Mouse (Mus musculus) stomach, embryonic 14.5 days (tissue): ENCODE results near the gene Tarbp1. TPM values are rescaled to one million over a fixed set of nuclear protein-coding genes. Genes with fewer than 3 reads are reported as not detected.

Experiments used
- ATAC-seq: fragments of 200-750 bp; cut with Nextera tagmentation; 2 replicates; pipeline ENCODE4 v1.8.0; 2017; ENCODE audit warnings: low read depth, moderate TSS enrichment; ENCODE audit not compliant: insufficient number of reproducible peaks, insufficient read depth, low FRiP score
- H3K27ac ChIP-seq: fragments of 300-500 bp; sonication (generic); 2 replicates; pipeline ENCODE4 v1.5.1; 2014; ENCODE audit warnings: mild to moderate bottlenecking, low read length, moderate library complexity, mixed read lengths
- H3K27me3 ChIP-seq: fragments of 300-500 bp; sonication (generic); 2 replicates; pipeline ENCODE4 v1.6.1; 2014; ENCODE audit warnings: low read length, control low read depth, mixed read lengths; ENCODE audit not compliant: control insufficient read depth, insufficient read depth
- H3K36me3 ChIP-seq: fragments of 300-500 bp; sonication (generic); 2 replicates; pipeline ENCODE4 v1.6.1; 2014; ENCODE audit warnings: mild to moderate bottlenecking, control low read depth, low read length, moderate library complexity, mixed read lengths; ENCODE audit not compliant: control insufficient read depth, insufficient read depth
- H3K4me1 ChIP-seq: fragments of 300-500 bp; sonication (generic); 2 replicates; pipeline ENCODE4 v1.6.1; 2014; ENCODE audit warnings: low read length, control low read depth, mixed read lengths; ENCODE audit not compliant: control insufficient read depth, insufficient read depth
- H3K4me2 ChIP-seq: fragments of 300-500 bp; sonication (generic); replicated peaks from 2 replicates; pipeline ENCODE4 v1.6.1; 2014; ENCODE audit warnings: low read depth, low read length, control low read depth
- H3K4me3 ChIP-seq: fragments of 300-500 bp; sonication (generic); 2 replicates; pipeline ENCODE4 v1.5.1; 2014; ENCODE audit warnings: low read depth, low read length, control low read depth
- H3K9ac ChIP-seq: fragments of 300-500 bp; sonication (generic); replicated peaks from 2 replicates; pipeline ENCODE4 v1.6.1; 2014; ENCODE audit warnings: low read depth, mild to moderate bottlenecking, control low read depth, low read length, moderate library complexity, mixed read lengths
- H3K9me3 ChIP-seq: fragments of 300-500 bp; sonication (generic); 2 replicates; pipeline ENCODE4 v1.6.1; 2016; ENCODE audit warnings: low read depth, low read length, control low read depth; ENCODE audit not compliant: control insufficient read depth
- WGBS: fragments of 180-500 bp; shearing (Covaris S2); extraction: QIAGEN DNeasy Blood & Tissue Kit; methylation state at CpG from one replicate; pipeline ENCODE4 v1.1.7; 2014; 5-methylcytosine and 5-hydroxymethylcytosine counted together
- polyA plus RNA-seq: library from polyadenylated mRNA; unstranded; fragments of >200 nt; fragmentation: Nextera tagmentation; extraction: Ambion mirVana; gene quantifications from 2 replicates; pipeline ENCODE4 v1.2.1, GENCODE M21; 2014

Gene Tarbp1
- polyA plus RNA-seq, 1 experiment from 2014 or later = 3.8 TPM

GRCm38 (mm10) chr8:126433827-126434226, 41.0 kb downstream of the Tarbp1 start:
- no peak for ATAC-seq
- Histone ChIP-seq H3K36me3 (peaks cover 38% of the 10 kb centered on the region), H3K4me2 (no peak overlapping the region), H3K27ac (no peak overlapping the region), H3K9ac (no peak overlapping the region), H3K9me3 (no peaks in the 10 kb centered on the region), H3K4me3 (no peak overlapping the region), H3K4me1 (no peaks in the 10 kb centered on the region), H3K27me3 (no peaks in the 10 kb centered on the region)
- WGBS = 82% methylated on average over 7 of the region's 7 CpGs

- Histone ChIP-seq H3K4me2 (no peak overlapping the region), H3K36me3 (peaks cover 48% of the 10 kb centered on the region), H3K4me3 (no peak overlapping the region), H3K4me1 (no peaks in the 10 kb centered on the region), H3K27me3 (no peaks in the 10 kb centered on the region), H3K27ac (no peak overlapping the region), H3K9me3 (no peaks in the 10 kb centered on the region), H3K9ac (no peak overlapping the region)
- 87% methylated on average over 5 of the region's 5 CpGs for WGBS
- no peak for ATAC-seq
Measured at GRCm38 (mm10) chr8:126429635-126430034, 45.2 kb downstream of the Tarbp1 start.

DNA sequence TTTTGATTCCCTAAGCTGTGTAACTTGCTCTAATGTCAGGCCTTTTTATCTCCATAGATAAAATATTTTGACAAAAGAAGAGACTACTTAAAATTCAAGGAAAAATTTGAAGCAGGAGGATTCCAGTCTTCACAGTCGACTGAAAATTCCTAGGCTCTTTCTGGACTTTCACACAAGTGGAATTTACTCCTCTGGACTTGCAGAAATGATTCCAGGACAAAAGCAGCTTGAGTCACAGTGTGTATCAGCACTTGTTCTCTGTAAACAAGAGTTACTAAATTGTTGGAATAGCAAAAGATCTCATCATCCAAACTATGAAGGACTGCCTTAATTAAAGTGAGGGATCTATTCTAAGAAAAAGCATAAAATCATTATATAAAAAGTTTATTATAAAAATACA, 49.9 kb downstream of the Tarbp1 start:
- ATAC-seq = no peak
- Histone ChIP-seq H3K27me3 (no peaks in the 10 kb centered on the region), H3K9ac (no peak overlapping the region), H3K4me2 (no peak overlapping the region), H3K4me1 (peaks cover 5% of the 10 kb centered on the region; the same call in 1 of the 2 replicates), H3K36me3 (peaks cover 41% of the 10 kb centered on the region), H3K9me3 (no peaks in the 10 kb centered on the region), H3K4me3 (no peak overlapping the region), H3K27ac (no peak overlapping the region)
- WGBS = 72% methylated on average over 1 of the region's 1 CpGs

GRCm38 (mm10) chr8:126424163-126424562, 50.7 kb downstream of the Tarbp1 start:
- Histone ChIP-seq H3K27me3 (no peaks in the 10 kb centered on the region), H3K4me2 (no peak overlapping the region), H3K9ac (no peak overlapping the region), H3K36me3 (peaks cover 39% of the 10 kb centered on the region), H3K27ac (no peak overlapping the region), H3K9me3 (no peaks in the 10 kb centered on the region), H3K4me1 (peaks cover 5% of the 10 kb centered on the region; the same call in 1 of the 2 replicates), H3K4me3 (no peak overlapping the region)
- ATAC-seq = no peak
- 80% methylated on average over 4 of the region's 4 CpGs for WGBS

GRCm38 (mm10) chr8:126422920-126423300, 52.0 kb downstream of the Tarbp1 start:
- WGBS = 10% methylated on average over 9 of the region's 9 CpGs
- H3K9me3 ChIP-seq = no peaks in the 10 kb centered on the region
- H3K4me3 ChIP-seq = peak overlapping the region; percentile 75
- H3K27me3 ChIP-seq = no peaks in the 10 kb centered on the region
- peaks cover 5% of the 10 kb centered on the region; the same call in 1 of the 2 replicates for H3K4me1 ChIP-seq
- peak; percentile 26; the same call in 1 of the 2 replicates for ATAC-seq
- peak overlapping the region; percentile 72 for H3K4me2 ChIP-seq
- H3K36me3 ChIP-seq = peaks cover 27% of the 10 kb centered on the region
- peak overlapping the region; percentile 82 for H3K9ac ChIP-seq
- peak overlapping the region; percentile 59 for H3K27ac ChIP-seq

DNA sequence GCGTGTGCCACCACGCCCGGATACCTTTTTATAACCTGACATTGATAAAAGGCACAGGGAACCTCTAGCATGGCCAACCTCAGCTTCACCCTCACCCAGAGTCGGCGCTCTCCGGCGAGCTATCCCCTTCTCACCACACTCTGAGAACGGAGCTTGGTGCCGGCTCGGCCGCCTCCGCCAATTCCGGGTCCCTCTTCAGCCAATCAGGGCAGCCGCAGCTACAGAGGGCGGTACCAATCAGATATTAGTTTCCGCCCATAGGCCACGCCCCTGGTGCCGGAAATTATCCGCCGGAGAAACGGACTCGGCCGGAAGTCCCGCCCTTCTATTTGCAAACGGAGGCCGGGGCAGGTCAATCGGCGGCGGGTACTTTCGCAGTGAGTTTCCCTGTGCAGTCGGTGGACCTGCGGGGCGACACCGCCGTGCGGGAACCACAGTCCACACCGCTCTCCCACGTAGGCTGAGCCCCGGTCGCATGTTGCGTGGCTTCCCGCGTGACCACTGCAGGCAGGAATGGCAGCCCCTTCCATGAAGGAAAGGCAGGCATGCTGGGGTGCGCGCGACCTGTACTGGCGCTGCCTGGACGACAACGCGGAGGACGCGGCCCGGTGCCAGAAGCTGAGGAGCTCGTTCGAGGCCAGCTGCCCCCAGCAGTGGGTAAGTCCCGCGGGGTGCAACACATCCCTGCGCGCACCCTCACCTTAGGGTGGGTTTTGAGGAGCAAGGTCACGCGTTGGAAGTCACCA, 52.5 kb downstream of the Tarbp1 start, which contains the start of gene Coa6:
Gene Coa6, plus strand, starts transcription at position 342 of the 746 bp plus-strand sequence.
- peaks cover 5% of the 10 kb centered on the region; the same call in 1 of the 2 replicates for H3K4me1 ChIP-seq
- peak; percentile 99 for ATAC-seq
- H3K27ac ChIP-seq = peak within 1 kb of the TSS; percentile 59
- peaks cover 21% of the 10 kb centered on the region for H3K36me3 ChIP-seq
- H3K9me3 ChIP-seq = no peaks in the 10 kb centered on the region
- WGBS = 0% methylated on average over 61 of the region's 61 CpGs
- H3K4me2 ChIP-seq = peak within 1 kb of the TSS; percentile 72
- peak within 1 kb of the TSS; percentile 75 for H3K4me3 ChIP-seq
- H3K9ac ChIP-seq = peak within 1 kb of the TSS; percentile 82
- no peaks in the 10 kb centered on the region for H3K27me3 ChIP-seq

GRCm38 (mm10) chr8:126420834-126421233, 54.0 kb downstream of the Tarbp1 start:
- no peak overlapping the region for H3K4me3 ChIP-seq
- peaks cover 5% of the 10 kb centered on the region; the same call in 1 of the 2 replicates for H3K4me1 ChIP-seq
- ATAC-seq = no peak
- H3K27ac ChIP-seq = no peak overlapping the region
- H3K9ac ChIP-seq = no peak overlapping the region
- WGBS = 75% methylated on average over 3 of the region's 3 CpGs
- no peak overlapping the region for H3K4me2 ChIP-seq
- H3K27me3 ChIP-seq = no peaks in the 10 kb centered on the region
- peaks cover 7% of the 10 kb centered on the region for H3K36me3 ChIP-seq
- H3K9me3 ChIP-seq = no peaks in the 10 kb centered on the region

DNA sequence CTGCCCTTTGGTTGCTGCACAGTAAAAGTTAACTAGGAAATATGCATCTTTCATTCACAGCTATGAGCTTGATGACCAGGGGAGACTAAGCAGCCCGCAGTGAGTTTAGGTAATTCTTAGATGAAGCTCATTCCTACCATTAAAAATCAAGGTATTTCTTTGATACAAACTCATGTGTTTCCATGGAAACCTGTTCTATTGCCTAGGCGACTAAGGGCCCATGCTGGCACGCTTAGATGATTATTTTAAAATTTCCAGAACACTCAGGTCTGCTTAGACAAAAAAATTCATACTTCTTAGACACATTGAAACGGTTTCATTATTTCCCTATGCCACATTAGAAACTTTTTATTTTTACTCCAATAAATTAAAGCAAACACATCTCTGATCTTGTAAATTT, 69.8 kb downstream of the Tarbp1 start:
- no peak for ATAC-seq

More for the DNA sequence above, 69.8 kb downstream of the Tarbp1 start:
- WGBS = 75% methylated on average over 4 of the region's 4 CpGs
- H3K4me2 ChIP-seq = no peak overlapping the region
- H3K4me1 ChIP-seq = no peaks in the 10 kb centered on the region
- H3K27ac ChIP-seq = no peak overlapping the region
- no peaks in the 10 kb centered on the region for H3K9me3 ChIP-seq
- no peak overlapping the region for H3K4me3 ChIP-seq
- H3K9ac ChIP-seq = no peak overlapping the region
- H3K27me3 ChIP-seq = no peaks in the 10 kb centered on the region
- H3K36me3 ChIP-seq = no peaks in the 10 kb centered on the region
